Mouse (Mus musculus) Patski (cell line): ENCODE results near the gene Vipr1. TPM values are rescaled to one million over a fixed set of nuclear protein-coding genes. Genes with fewer than 3 reads are reported as not detected.
A peak's percentile ranks its signal among the peaks of the same experiment; 100 is the strongest.

ENCODE experiments used
- ATAC-seq: fragments of 100-300 bp; one replicate; pipeline ENCODE4 v1.8.0; 2021
- CTCF ChIA-PET: fragments of 350-600 bp; sonication (Branson Sonifier 250); formaldehyde crosslinking; loops from one replicate; lab custom pipeline; 2022; ENCODE audit warnings: inconsistent platforms; lab: Charles Lee
- POLR2A ChIA-PET: fragments of 350-600 bp; sonication (Branson Sonifier 250); formaldehyde crosslinking; loops from one replicate; lab custom pipeline; 2022; ENCODE audit warnings: antibody characterized with exemption, inconsistent platforms; lab: Charles Lee
- DNase-seq: peaks from one replicate; pipeline ENCODE4 v3.0.0-alpha.2; 2011; ENCODE audit warnings: low read depth, low spot score
- H3K27me3 ChIP-seq: fragments of 371-371 bp; one replicate; pipeline ENCODE4 v1.5.1; 2021
- CTCF ChIP-seq: fragments of 100-300 bp; IDR thresholded peaks from one replicate; pipeline ENCODE4 v1.5.1; 2021
- in situ Hi-C: fragments of 300-500 bp; cut with MboI; formaldehyde crosslinking; loops from 3 replicates; pipeline ENCODE4 v1.11.1; 2018; ENCODE audit warnings: low pct_unique_long_range_greater_than_20kb, mixed read lengths
- polyA plus RNA-seq: library from polyadenylated mRNA; unstranded; gene quantifications from one replicate; pipeline ENCODE4 v1.2.3, GENCODE M21; 2021

Vipr1 gene
- polyA plus RNA-seq, 1 experiment from 2014 or later, result not detected

- TF ChIP-seq CTCF, result no peak
- ATAC-seq (peak; percentile 37), DNase-seq (no peak)
- ChIA-PET POLR2A (interaction anchor here (0.9 to 1.7 kb wide), 2 partner anchors 9 to 12 kb away, joined by 3 to 9 read pairs; partner anchors contain the start of gene Nktr), CTCF (interaction anchor here (0.8 kb wide), 1 partner anchor 15 kb away, joined by 4 read pairs; no protein-coding TSS in a partner anchor)
- in situ Hi-C loops, result no loop called here
- no peaks in the 10 kb centered on the region for H3K27me3 ChIP-seq
Measured at GRCm38 (mm10) chr9:121710584-121710975, 68.1 kb downstream of the Vipr1 start.

- ChIA-PET POLR2A (no interaction called here), CTCF (no interaction called here)
- no peak for TF ChIP-seq CTCF
- in situ Hi-C loops, result no loop called here
- ATAC-seq (no peak), DNase-seq (no peak)
- H3K27me3 ChIP-seq, result no peaks in the 10 kb centered on the region
Measured at GRCm38 (mm10) chr9:121717048-121717447, 74.5 kb downstream of the Vipr1 start.

GRCm38 (mm10) chr9:121718070-121718705, 75.7 kb downstream of the Vipr1 start:
- no peaks in the 10 kb centered on the region for H3K27me3 ChIP-seq
- no peak for DNase-seq
- in situ Hi-C loops, result no loop called here
- no peak for ATAC-seq
- ChIA-PET CTCF (no interaction called here), POLR2A (no interaction called here)
- TF ChIP-seq CTCF, result no peak

GRCm38 (mm10) chr9:121718792-121719318, 76.3 kb downstream of the Vipr1 start, which contains the start of gene Nktr:
Gene Nktr (plus strand): TSS chr9:121719169.
- TF ChIP-seq CTCF, result no peak
- CTCF ChIA-PET, result no interaction called here
- in situ Hi-C loops, result no loop called here

GRCm38 (mm10) chr9:121719347-121720331, 77.1 kb downstream of the Vipr1 start:
- DNase-seq (no peak), ATAC-seq (peak; percentile 53)
- POLR2A ChIA-PET, result interaction anchor here (0.7 to 1.7 kb wide), 8 partner anchors 10 to 137 kb away, joined by 3 to 9 read pairs (median 4); partner anchors contain the start of genes Sec22c, Ss18l2 and Zfp651
- CTCF ChIA-PET, result interaction anchor here (0.8 to 1.1 kb wide), 3 partner anchors 10 to 200 kb away, joined by 3 to 5 read pairs (median 4); no protein-coding TSS in a partner anchor
- no peaks in the 10 kb centered on the region for H3K27me3 ChIP-seq
- in situ Hi-C loops, result no loop called here
- no peak for TF ChIP-seq CTCF

More at GRCm38 (mm10) chr9:121718792-121719318, 76.3 kb downstream of the Vipr1 start, which contains the start of gene Nktr:
- no peaks in the 10 kb centered on the region for H3K27me3 ChIP-seq
- peak; percentile 92 for ATAC-seq
- POLR2A ChIA-PET, result interaction anchor here (0.7 to 1.7 kb wide), 6 partner anchors 9 to 137 kb away, joined by 3 to 9 read pairs (median 4); partner anchors contain the start of genes Sec22c and Ss18l2
- DNase-seq, result peak; percentile 84

Other genes starting within 250 kb of the Vipr1 start
- gene Cck, start 147.0 kb upstream of the Vipr1 start, polyA plus RNA-seq, result not detected
- gene Lyzl4, start 620 bp upstream of the Vipr1 start, polyA plus RNA-seq, result not detected
- 12.7 TPM for gene Sec22c, start 62.8 kb downstream of the Vipr1 start, polyA plus RNA-seq
- 63.8 TPM for gene Ss18l2, start 67.6 kb downstream of the Vipr1 start, polyA plus RNA-seq
- gene Nktr, start 76.5 kb downstream of the Vipr1 start, polyA plus RNA-seq, result 54.5 TPM
- gene Zfp651, start 116.6 kb downstream of the Vipr1 start, polyA plus RNA-seq, result 64.7 TPM
- not detected for gene Klhl40, start 134.9 kb downstream of the Vipr1 start, polyA plus RNA-seq
- not detected for gene Hhatl, start 149.8 kb downstream of the Vipr1 start, polyA plus RNA-seq
- 0.03 TPM for gene Ccdc13, start 196.7 kb downstream of the Vipr1 start, polyA plus RNA-seq
- gene Higd1a, start 215.6 kb downstream of the Vipr1 start, polyA plus RNA-seq, result 108 TPM